Mouse (Mus musculus) heart, adult 2 months (tissue): ENCODE measurements around the gene Zbtb25. TPM values are rescaled to one million over a fixed set of nuclear protein-coding genes. Genes with fewer than 3 reads are reported as not detected.

Experiments
- DNase-seq, 2 experiments: peaks; one replicate each; pipeline ENCODE4 v3.0.0; 2021
- H3K27ac ChIP-seq: fragments of 200-600 bp; 2 replicates; pipeline ENCODE4 v1.8.1; 2022
- H3K27me3 ChIP-seq: fragments of 200-500 bp; 2 replicates; pipeline ENCODE4 v1.6.1; 2012; ENCODE audit warnings: mild to moderate bottlenecking, low read length, inconsistent platforms, mixed read lengths; ENCODE audit not compliant: control insufficient read depth, insufficient read depth
- H3K36me3 ChIP-seq: fragments of 200-500 bp; 2 replicates; pipeline ENCODE4 v1.6.1; 2012; ENCODE audit warnings: low read length, inconsistent platforms; ENCODE audit not compliant: control insufficient read depth, insufficient read depth
- H3K4me1 ChIP-seq: fragments of 200-500 bp; 2 replicates; pipeline ENCODE4 v1.6.1; 2011; ENCODE audit warnings: low read length; ENCODE audit not compliant: control insufficient read depth, insufficient read depth
- H3K4me3 ChIP-seq: fragments of 200-600 bp; 2 replicates; pipeline ENCODE4 v1.8.1; 2022
- H3K79me2 ChIP-seq: fragments of 200-500 bp; replicated peaks from 2 replicates; pipeline ENCODE4 v1.6.1; 2012; ENCODE audit warnings: mild to moderate bottlenecking, inconsistent platforms, low read length, moderate library complexity, mixed read lengths; ENCODE audit not compliant: control insufficient read depth, insufficient read depth
- H3K9ac ChIP-seq: fragments of 200-500 bp; 2 replicates; pipeline ENCODE4 v1.6.1; 2012; ENCODE audit warnings: low read depth, mild to moderate bottlenecking, control low read depth, inconsistent platforms, low read length, mixed read lengths
- CTCF ChIP-seq: fragments of 200-600 bp; IDR thresholded peaks from 2 replicates; pipeline ENCODE4 v1.8.1; 2022; ENCODE audit warnings: antibody characterized with exemption, mild to moderate bottlenecking, moderate library complexity
- EP300 ChIP-seq: fragments of 200-500 bp; IDR thresholded peaks from 2 replicates; pipeline ENCODE4 v1.6.1; 2011; ENCODE audit warnings: low read depth, low read length, control low read depth; ENCODE audit not compliant: insufficient read depth
- POLR2A ChIP-seq: fragments of 200-500 bp; IDR thresholded peaks from 2 replicates; pipeline ENCODE4 v1.6.1; 2011; ENCODE audit warnings: mild to moderate bottlenecking, low read depth, low read length, control low read depth; ENCODE audit not compliant: insufficient read depth
- WGBS: fragments of 180-500 bp; shearing (Covaris S2); methylation state at CpG from one replicate; pipeline ENCODE4 v1.1.7; 2018; 5-methylcytosine and 5-hydroxymethylcytosine counted together
- intact Hi-C: fragments of 180-260 bp; cut with DNase I; formaldehyde crosslinking; loops from one replicate; pipeline ENCODE4 v1.15.1; 2025
- polyA plus RNA-seq: library from polyadenylated mRNA; depleted of rRNA; stranded (reverse); fragments of >200 nt; gene quantifications from 2 replicates; pipeline ENCODE4 v1.2.3, GENCODE M21; 2012
- total RNA-seq, 2 experiments: library from RNA; stranded (reverse); gene quantifications; 2 replicates each; pipeline ENCODE4 v1.2.3; 2021

The Zbtb25 gene
- total and polyA plus RNA-seq, 3 experiments = 6.0 to 7.9 (median 6.8) TPM

GRCm38 (mm10) chr12:76372881-76373818 lies 3.7 kb upstream of the Zbtb25 start:
- TF ChIP-seq EP300 = no peak
- TF ChIP-seq CTCF = peak; percentile 33
- H3K36me3 ChIP-seq = peaks cover 2% of the 10 kb centered on the region
- intact Hi-C loops = no loop called here
- 78% methylated on average over 5 of the region's 7 CpGs for WGBS
- H3K27ac ChIP-seq = no peak overlapping the region
- H3K9ac ChIP-seq = 0 out of 2 replicates have a peak overlapping the region, but pooled peaks have one; percentile 2
- DNase-seq = no peak
- H3K27me3 ChIP-seq = no peaks in the 10 kb centered on the region
- peaks cover 13% of the 10 kb centered on the region for H3K4me1 ChIP-seq
- no peak overlapping the region for H3K4me3 ChIP-seq
- peaks cover 10% of the 10 kb centered on the region for H3K79me2 ChIP-seq

DNA sequence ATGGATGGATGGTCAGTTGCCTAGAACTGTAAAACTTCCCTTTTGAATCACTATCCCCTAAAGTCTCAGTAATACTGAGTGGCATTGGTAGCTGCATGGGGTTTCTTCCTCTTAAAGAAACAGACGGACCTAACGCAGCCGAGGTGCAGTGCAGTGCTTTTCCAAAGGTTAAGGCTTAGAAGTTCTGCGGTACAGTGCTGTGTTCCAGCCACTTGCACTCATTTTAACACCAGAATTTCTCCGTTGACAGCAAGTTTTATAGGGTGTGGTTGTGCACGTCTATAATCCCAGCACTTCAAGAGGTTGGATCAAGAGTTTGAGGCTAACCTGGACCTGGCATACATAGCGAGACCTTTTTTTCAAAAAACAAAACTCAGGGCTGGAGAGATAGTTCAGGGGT lies 2.6 kb upstream of the Zbtb25 start:
- peak overlapping the region; percentile 8; the same call in 1 of the 2 replicates for H3K9ac ChIP-seq
- H3K79me2 ChIP-seq = peaks cover 4% of the 10 kb centered on the region
- DNase-seq = no peak
- H3K27ac ChIP-seq = no peak overlapping the region
- H3K4me3 ChIP-seq = no peak overlapping the region
- intact Hi-C loops = no loop called here
- peaks cover 15% of the 10 kb centered on the region for H3K4me1 ChIP-seq
- WGBS = 35% methylated on average over 7 of the region's 7 CpGs
- H3K36me3 ChIP-seq = peaks cover 2% of the 10 kb centered on the region
- no peaks in the 10 kb centered on the region for H3K27me3 ChIP-seq
- no peak for TF ChIP-seq POLR2A
- TF ChIP-seq CTCF = no peak
- TF ChIP-seq EP300 = no peak

DNA sequence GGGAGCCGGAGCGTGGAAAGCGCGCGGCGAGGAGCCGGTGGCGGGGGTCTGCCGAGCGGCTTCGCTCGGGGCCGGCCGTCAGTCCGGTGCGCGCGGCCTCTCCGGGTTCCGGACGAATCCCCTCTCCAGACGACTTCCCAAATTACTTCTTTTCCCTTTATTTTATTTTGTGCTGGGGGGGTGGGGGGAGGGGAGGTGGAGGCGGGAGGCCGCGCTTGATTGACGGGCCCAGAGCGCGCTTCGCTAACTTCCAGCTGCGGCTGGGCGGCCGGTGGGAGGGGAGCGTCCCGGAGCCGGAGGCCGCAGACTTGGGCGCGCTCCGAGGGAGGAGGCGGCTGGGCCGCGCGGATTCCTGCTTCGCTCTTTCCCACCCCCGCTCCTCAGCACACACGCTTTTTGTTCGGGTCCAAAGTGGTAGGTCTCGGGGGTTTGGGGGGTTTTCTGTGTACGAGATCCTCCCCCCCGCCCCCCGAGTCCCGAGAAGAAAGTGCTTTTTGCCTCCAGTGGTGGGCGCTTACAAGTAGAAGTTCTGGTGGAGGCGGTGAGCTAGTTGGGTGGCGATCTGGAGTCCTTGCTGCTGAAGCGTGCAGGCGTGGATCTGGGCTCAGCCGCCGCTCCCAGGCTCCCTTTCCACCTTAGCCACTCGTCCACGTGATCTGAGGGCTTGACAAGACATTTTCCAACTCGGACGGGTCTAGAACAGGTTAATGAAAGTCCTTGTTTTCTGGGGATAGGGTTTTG lies 1.6 kb upstream of the Zbtb25 start:
- H3K27ac ChIP-seq = peak overlapping the region; percentile 99
- TF ChIP-seq POLR2A (peak; percentile 48), CTCF (peak; percentile 30; the same call in 1 of the 2 replicates), EP300 (0 out of 2 replicates have a peak, but pooled peaks have one; percentile 37)
- peak overlapping the region; percentile 65 for H3K4me3 ChIP-seq
- H3K27me3 ChIP-seq = no peaks in the 10 kb centered on the region
- H3K4me1 ChIP-seq = peaks cover 14% of the 10 kb centered on the region
- peak; percentile 88 to 90 for DNase-seq
- intact Hi-C loops = loop anchor here (1.0 kb wide), 1 partner anchor 33 kb away; the partner anchor contains the start of gene Hspa2
- under 1% methylated on average over 62 of the region's 63 CpGs for WGBS
- H3K36me3 ChIP-seq = peaks cover 2% of the 10 kb centered on the region
- peak overlapping the region; percentile 93 for H3K9ac ChIP-seq
- H3K79me2 ChIP-seq = peaks cover 3% of the 10 kb centered on the region; the same call in 1 of the 2 replicates

- TF ChIP-seq CTCF (peak; percentile 30), POLR2A (peak; percentile 46), EP300 (no peak)
- DNase-seq = peak; percentile 89
- H3K27me3 ChIP-seq = no peaks in the 10 kb centered on the region
- H3K4me3 ChIP-seq = peak within 1 kb of the TSS; percentile 65
- H3K9ac ChIP-seq = peak within 1 kb of the TSS; percentile 93
- H3K27ac ChIP-seq = peak within 1 kb of the TSS; percentile 99
- H3K36me3 ChIP-seq = peaks cover 2% of the 10 kb centered on the region
- under 1% methylated on average over 96 of the region's 99 CpGs for WGBS
- intact Hi-C loops = no loop called here
- peaks cover 2% of the 10 kb centered on the region; the same call in 1 of the 2 replicates for H3K79me2 ChIP-seq
- peaks cover 14% of the 10 kb centered on the region for H3K4me1 ChIP-seq
Measured at GRCm38 (mm10) chr12:76369978-76370830, 802 bp upstream of the Zbtb25 start, which contains the start of gene Zbtb1. Gene Zbtb1, plus strand, starts transcription at chr12:76370266.

DNA sequence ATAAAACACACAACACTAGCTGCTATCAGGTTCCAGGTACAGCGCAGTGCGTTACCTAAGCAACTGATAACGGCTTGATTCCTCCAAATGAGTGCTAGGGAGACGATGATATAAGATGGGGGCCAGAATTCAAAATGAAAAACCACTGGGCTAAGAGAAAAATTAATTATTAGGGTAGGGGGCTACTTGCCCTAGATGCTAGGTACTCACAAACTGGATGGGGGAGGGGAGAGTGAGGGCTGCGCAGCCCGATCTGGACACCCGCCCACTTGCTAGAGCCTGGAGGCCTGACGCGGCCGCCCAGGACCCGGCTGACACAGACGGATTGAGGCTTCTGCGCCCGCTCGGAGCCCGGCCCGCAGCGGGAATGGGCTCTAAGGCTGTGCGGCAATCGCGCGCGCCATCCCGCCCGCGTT lies 604 bp downstream of the Zbtb25 start:
- Histone ChIP-seq H3K4me3 (peak overlapping the region; percentile 65), H3K79me2 (peaks cover 1% of the 10 kb centered on the region; the same call in 1 of the 2 replicates), H3K4me1 (peaks cover 14% of the 10 kb centered on the region), H3K36me3 (peaks cover 2% of the 10 kb centered on the region), H3K27me3 (no peaks in the 10 kb centered on the region), H3K9ac (peak overlapping the region; percentile 93), H3K27ac (peak overlapping the region; percentile 99)
- no peak for TF ChIP-seq POLR2A
- no peak for TF ChIP-seq EP300
- TF ChIP-seq CTCF = no peak
- DNase-seq = no peak
- intact Hi-C loops = no loop called here
- 2% methylated on average over 26 of the region's 26 CpGs for WGBS
